Mouse (Mus musculus): Measurements from ENCODE around the gene Aqp3.

DNA sequence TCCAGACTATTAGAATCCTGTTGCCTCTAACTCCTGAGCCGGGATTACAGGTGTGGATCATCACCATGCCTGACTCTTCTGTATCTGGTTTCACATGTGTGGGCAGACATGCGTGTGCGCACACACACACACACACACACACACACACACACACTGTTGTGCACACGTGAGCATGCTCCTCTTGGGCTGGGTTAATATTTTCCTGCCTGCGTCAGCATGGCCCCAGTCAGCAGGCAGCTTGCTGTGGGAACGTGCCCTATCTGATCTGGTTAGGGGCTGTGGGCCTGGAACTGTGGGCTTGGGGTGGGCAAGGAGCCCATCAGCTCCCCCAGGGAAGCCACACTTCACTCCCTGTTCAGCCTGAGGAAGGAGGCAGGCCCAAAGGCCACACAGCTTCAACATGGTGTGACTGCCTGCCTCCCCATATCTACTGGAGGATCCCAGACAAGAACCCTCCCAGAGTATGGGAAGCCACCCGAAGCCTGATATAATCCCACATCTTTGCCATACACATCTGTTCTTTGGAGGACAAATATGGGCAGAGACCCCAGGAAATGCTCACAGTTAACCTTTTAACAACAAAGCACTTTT, 41.1 kb downstream of the Aqp3 start:
- TF ChIP-seq CTCF (IDR thresholded peaks at IDR 0.05; ENCODE audit: low read depth): no peak
- no peak for TF ChIP-seq EP300 (IDR thresholded peaks at IDR 0.05; ENCODE audit: low read depth)

All from heart, postnatal 0 days (tissue).